Mouse (Mus musculus): ENCODE data around the gene Nadsyn1. TPM values are rescaled to one million over a fixed set of nuclear protein-coding genes. Genes with fewer than 3 reads are reported as not detected.

Gene Nadsyn1
- polyA plus RNA-seq, 1 experiment, result 13.5 TPM

DNA sequence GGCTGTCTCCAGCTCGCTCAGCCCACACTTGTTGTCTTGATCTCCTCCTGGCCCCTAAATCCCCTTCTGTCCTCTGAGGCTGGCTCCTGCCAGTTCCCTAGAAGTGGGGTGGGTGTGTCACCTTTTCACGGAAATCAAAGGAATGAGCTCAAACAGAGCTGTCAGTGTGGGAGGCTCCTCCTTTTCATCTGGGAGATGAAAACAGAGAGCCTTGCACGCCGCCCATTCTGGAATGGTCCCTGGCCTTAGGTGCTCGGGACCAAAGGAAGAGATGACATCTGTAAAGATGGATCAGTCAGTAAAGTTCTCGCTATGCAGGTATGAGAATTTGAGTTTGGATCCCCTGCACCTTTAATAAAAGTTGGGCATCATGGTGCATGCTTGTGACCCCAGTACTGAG lies 55.8 kb downstream of the Nadsyn1 start, which contains the start of gene Mrgprg:
Gene Mrgprg (minus strand): TSS at position 101 of the 400 bp plus-strand sequence.
- WGBS, result 80% methylated on average over 6 of the region's 6 CpGs
- TF ChIP-seq POLR2A (IDR thresholded peaks at IDR 0.05; ENCODE audit: low read depth, low read length) (no peak), CTCF (IDR thresholded peaks at IDR 0.05; ENCODE audit: extremely low read depth, insufficient read depth, insufficient read length, insufficient replicate concordance) (no peak)
- H3K36me3 ChIP-seq (ENCODE audit: control insufficient read depth, insufficient read depth, low read length), result no peaks in the 10 kb centered on the region
- no peak for DNase-seq (ENCODE audit: low read depth in 1 of 2, low spot score in 2 of 2)
- no peaks in the 10 kb centered on the region for H3K27me3 ChIP-seq (ENCODE audit: control insufficient read depth, insufficient read depth, low read length)
- H3K4me1 ChIP-seq (ENCODE audit: control insufficient read depth, insufficient read depth, insufficient read length), result no peaks in the 10 kb centered on the region
- H3K27ac ChIP-seq (ENCODE audit: insufficient read depth, low read length), result no peak within 1 kb of the TSS
- H3K4me3 ChIP-seq (ENCODE audit: extremely low read depth, insufficient read depth, insufficient read length), result no peak within 1 kb of the TSS

DNA sequence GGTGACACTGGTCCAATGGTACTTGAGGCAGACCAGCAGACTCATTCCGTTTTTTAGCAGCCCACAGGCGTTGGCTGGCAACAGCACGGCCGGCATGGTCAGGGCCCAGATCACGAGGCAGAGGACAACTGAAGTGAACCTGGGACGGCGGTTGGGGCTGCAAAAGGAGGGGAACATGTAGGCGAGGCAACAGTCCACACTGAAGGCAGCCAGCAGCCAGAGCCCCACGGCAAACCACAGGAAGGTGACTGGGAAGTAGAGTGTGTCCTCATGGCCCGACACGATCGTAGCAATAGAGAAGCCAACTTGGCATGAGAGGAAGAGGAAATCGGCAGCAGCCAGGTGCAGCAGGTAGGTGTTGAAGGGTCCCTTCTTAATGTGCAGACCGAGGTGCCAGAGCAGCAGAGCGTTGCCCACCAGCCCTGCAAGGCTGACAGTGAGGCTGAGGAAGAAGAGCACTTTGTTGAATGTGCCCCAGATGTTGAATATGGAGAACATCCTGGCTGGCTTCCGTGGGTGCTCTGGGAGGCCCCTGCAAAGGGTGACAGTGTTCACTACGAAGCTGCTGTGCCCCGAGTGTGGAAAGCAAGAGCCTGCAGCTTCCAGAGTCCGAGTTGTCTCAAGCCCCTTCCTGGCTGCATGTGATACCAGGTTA lies 57.6 kb downstream of the Nadsyn1 start:
- Histone ChIP-seq H3K4me1 (ENCODE audit: control insufficient read depth, insufficient read depth, insufficient read length) (no peaks in the 10 kb centered on the region), H3K36me3 (ENCODE audit: control insufficient read depth, insufficient read depth, low read length) (no peaks in the 10 kb centered on the region), H3K4me3 (ENCODE audit: extremely low read depth, insufficient read depth, insufficient read length) (no peak overlapping the region), H3K27me3 (ENCODE audit: control insufficient read depth, insufficient read depth, low read length) (no peaks in the 10 kb centered on the region), H3K27ac (ENCODE audit: insufficient read depth, low read length) (no peak overlapping the region)
- WGBS, result 15% methylated on average over 19 of the region's 19 CpGs
- no peak for DNase-seq (ENCODE audit: low read depth in 1 of 2, low spot score in 2 of 2)
- TF ChIP-seq POLR2A (IDR thresholded peaks at IDR 0.05; ENCODE audit: low read depth, low read length) (no peak), CTCF (IDR thresholded peaks at IDR 0.05; ENCODE audit: extremely low read depth, insufficient read depth, insufficient read length, insufficient replicate concordance) (no peak)

DNA sequence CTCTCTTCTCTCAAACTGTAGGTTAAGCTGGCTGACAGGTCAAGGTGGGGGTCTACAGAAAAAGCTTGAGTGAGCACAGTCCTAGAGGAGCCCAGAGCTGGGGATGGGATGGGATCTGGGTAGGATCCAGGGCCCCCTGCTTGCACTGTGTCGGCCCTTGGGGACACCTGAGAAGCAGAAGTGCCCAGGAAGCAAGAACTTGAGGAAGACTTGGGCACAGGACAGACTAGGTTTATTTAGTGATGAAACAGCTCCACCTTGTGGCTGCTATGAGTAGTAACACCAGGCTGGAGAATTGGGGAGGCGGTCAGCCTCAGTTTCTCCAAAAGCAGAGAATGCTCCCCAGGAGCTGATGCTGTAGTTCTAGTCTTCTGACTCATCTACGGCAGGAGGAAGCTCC lies 58.9 kb downstream of the Nadsyn1 start:
- Histone ChIP-seq H3K27me3 (ENCODE audit: control insufficient read depth, insufficient read depth, low read length) (no peaks in the 10 kb centered on the region), H3K4me3 (ENCODE audit: extremely low read depth, insufficient read depth, insufficient read length) (no peak overlapping the region), H3K4me1 (ENCODE audit: control insufficient read depth, insufficient read depth, insufficient read length) (no peaks in the 10 kb centered on the region), H3K36me3 (ENCODE audit: control insufficient read depth, insufficient read depth, low read length) (no peaks in the 10 kb centered on the region), H3K27ac (ENCODE audit: insufficient read depth, low read length) (no peak overlapping the region)
- peak in 1 of 2 experiments; percentile 17 for DNase-seq (ENCODE audit: low read depth in 1 of 2, low spot score in 2 of 2)
- WGBS, result 9% methylated on average over 3 of the region's 3 CpGs
- TF ChIP-seq CTCF (IDR thresholded peaks at IDR 0.05; ENCODE audit: extremely low read depth, insufficient read depth, insufficient read length, insufficient replicate concordance) (peak; percentile 54; the same call in 1 of the 2 replicates), POLR2A (IDR thresholded peaks at IDR 0.05; ENCODE audit: low read depth, low read length) (no peak)

DNA sequence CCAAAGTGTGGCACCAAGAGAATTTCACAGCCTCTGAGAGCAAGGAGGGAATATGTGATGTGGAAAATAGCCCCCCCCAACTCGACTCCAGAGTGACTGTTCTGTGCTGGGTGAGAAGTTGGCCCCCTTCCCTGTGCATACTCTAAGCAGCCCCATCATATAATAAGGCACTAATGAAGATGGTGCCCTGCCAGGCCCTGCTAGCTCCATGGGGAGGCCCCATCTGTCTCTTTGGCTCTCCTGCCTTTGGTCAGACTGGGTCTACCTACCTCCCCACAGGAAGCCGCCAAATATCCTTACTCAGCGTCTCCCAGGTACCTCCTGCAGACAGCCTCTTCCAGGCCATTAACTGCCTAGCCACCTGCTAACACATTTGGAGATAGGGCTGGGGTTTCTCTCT lies 63.7 kb downstream of the Nadsyn1 start:
- Histone ChIP-seq H3K27ac (ENCODE audit: insufficient read depth, low read length) (no peak overlapping the region), H3K4me1 (ENCODE audit: control insufficient read depth, insufficient read depth, insufficient read length) (no peaks in the 10 kb centered on the region), H3K4me3 (ENCODE audit: extremely low read depth, insufficient read depth, insufficient read length) (no peak overlapping the region), H3K36me3 (ENCODE audit: control insufficient read depth, insufficient read depth, low read length) (no peaks in the 10 kb centered on the region), H3K27me3 (ENCODE audit: control insufficient read depth, insufficient read depth, low read length) (no peaks in the 10 kb centered on the region)
- WGBS, result 81% methylated on average over 3 of the region's 3 CpGs
- TF ChIP-seq POLR2A (IDR thresholded peaks at IDR 0.05; ENCODE audit: low read depth, low read length) (no peak), CTCF (IDR thresholded peaks at IDR 0.05; ENCODE audit: extremely low read depth, insufficient read depth, insufficient read length, insufficient replicate concordance) (no peak)
- no peak for DNase-seq (ENCODE audit: low read depth in 1 of 2, low spot score in 2 of 2)

DNA sequence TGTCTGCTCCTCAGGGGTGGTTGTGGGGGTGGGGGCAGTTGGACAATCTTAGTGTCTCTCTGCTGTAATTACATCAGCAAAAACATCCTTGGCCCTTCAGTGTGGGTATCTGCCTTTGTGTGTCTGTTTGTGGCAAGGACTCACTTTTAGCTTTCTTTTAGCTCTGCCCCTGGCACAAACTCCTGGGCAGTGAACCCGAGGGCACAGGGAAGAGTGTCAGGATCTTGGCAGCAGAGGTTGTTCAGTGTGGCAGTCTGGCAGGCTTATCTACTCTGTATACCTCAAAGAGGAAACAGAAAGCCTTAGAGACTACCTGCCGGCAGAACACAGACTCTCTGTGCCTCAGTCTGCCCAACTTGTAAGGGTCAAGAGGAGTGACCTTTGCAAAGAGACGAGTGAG lies 65.0 kb downstream of the Nadsyn1 start:
- no peaks in the 10 kb centered on the region for H3K27me3 ChIP-seq (ENCODE audit: control insufficient read depth, insufficient read depth, low read length)

DNA sequence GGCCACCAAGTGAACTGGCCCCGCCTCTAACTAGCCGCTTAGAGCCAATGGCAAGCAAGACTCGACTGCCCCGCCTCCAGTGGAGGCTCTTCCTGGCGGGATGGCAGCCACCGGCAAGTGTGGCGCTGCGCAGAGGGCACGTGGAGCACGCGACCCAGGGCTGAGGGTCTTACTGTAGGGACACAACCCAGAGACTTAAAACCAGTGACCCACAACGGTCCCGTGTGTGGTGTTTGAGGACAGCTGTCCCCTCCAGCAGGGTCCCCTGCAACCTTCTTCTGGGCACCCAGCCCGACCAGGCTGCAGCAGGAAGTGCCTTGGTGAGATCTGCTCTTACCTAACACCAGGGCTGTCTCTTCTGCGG lies 65.6 kb downstream of the Nadsyn1 start:
- TF ChIP-seq CTCF (IDR thresholded peaks at IDR 0.05; ENCODE audit: extremely low read depth, insufficient read depth, insufficient read length, insufficient replicate concordance) (no peak), POLR2A (IDR thresholded peaks at IDR 0.05; ENCODE audit: low read depth, low read length) (peak; percentile 79)
- no peaks in the 10 kb centered on the region for H3K27me3 ChIP-seq (ENCODE audit: control insufficient read depth, insufficient read depth, low read length)
- no peaks in the 10 kb centered on the region for H3K36me3 ChIP-seq (ENCODE audit: control insufficient read depth, insufficient read depth, low read length)
- H3K4me1 ChIP-seq (ENCODE audit: control insufficient read depth, insufficient read depth, insufficient read length), result no peaks in the 10 kb centered on the region
- peak overlapping the region; percentile 49 for H3K27ac ChIP-seq (ENCODE audit: insufficient read depth, low read length)
- WGBS, result 3% methylated on average over 15 of the region's 15 CpGs
- peak; percentile 50 to 81 for DNase-seq (ENCODE audit: low read depth in 1 of 2, low spot score in 2 of 2)
- peak overlapping the region; percentile 71 for H3K4me3 ChIP-seq (ENCODE audit: extremely low read depth, insufficient read depth, insufficient read length)

More for the DNA sequence above, 65.0 kb downstream of the Nadsyn1 start:
- WGBS, result 58% methylated on average over 3 of the region's 3 CpGs
- H3K36me3 ChIP-seq (ENCODE audit: control insufficient read depth, insufficient read depth, low read length), result no peaks in the 10 kb centered on the region
- DNase-seq (ENCODE audit: low read depth in 1 of 2, low spot score in 2 of 2), result no peak
- TF ChIP-seq CTCF (IDR thresholded peaks at IDR 0.05; ENCODE audit: extremely low read depth, insufficient read depth, insufficient read length, insufficient replicate concordance), result no peak
- TF ChIP-seq POLR2A (IDR thresholded peaks at IDR 0.05; ENCODE audit: low read depth, low read length), result no peak
- no peaks in the 10 kb centered on the region for H3K4me1 ChIP-seq (ENCODE audit: control insufficient read depth, insufficient read depth, insufficient read length)
- H3K27ac ChIP-seq (ENCODE audit: insufficient read depth, low read length), result no peak overlapping the region
- no peak overlapping the region for H3K4me3 ChIP-seq (ENCODE audit: extremely low read depth, insufficient read depth, insufficient read length)
